Mouse (Mus musculus) kidney, postnatal 0 days (tissue): ENCODE measurements around the gene Rprd1b. TPM values are rescaled to one million over a fixed set of nuclear protein-coding genes. Genes with fewer than 3 reads are reported as not detected.

Source experiments
- ATAC-seq: fragments of 200-750 bp; cut with Nextera tagmentation; replicated peaks from 2 replicates; pipeline ENCODE4 v1.8.0; 2017; ENCODE audit warnings: low read depth, moderate number of reproducible peaks, moderate TSS enrichment, moderate library complexity; ENCODE audit not compliant: low FRiP score
- DNase-seq: peaks from one replicate; pipeline ENCODE4 v3.0.0-alpha.2; 2016; ENCODE audit warnings: low spot score
- H3K27ac ChIP-seq: fragments of 300-500 bp; sonication (generic); 2 replicates; pipeline ENCODE4 v1.5.1; 2014; ENCODE audit warnings: mild to moderate bottlenecking
- H3K27me3 ChIP-seq: fragments of 300-500 bp; sonication (generic); 2 replicates; pipeline ENCODE4 v1.6.1; 2014; ENCODE audit warnings: low read length, mixed read lengths; ENCODE audit not compliant: insufficient read depth
- H3K36me3 ChIP-seq: fragments of 300-500 bp; sonication (generic); 2 replicates; pipeline ENCODE4 v1.6.1; 2014; ENCODE audit warnings: low read length, mixed read lengths; ENCODE audit not compliant: insufficient read depth
- H3K4me1 ChIP-seq: fragments of 300-500 bp; sonication (generic); replicated peaks from 2 replicates; pipeline ENCODE4 v1.6.1; 2014; ENCODE audit warnings: antibody characterized with exemption, low read length, mixed read lengths; ENCODE audit not compliant: insufficient read depth
- H3K4me2 ChIP-seq: fragments of 300-500 bp; sonication (generic); 2 replicates; pipeline ENCODE4 v1.6.1; 2014; ENCODE audit warnings: mild to moderate bottlenecking, low read length, moderate library complexity, mixed read lengths
- H3K4me3 ChIP-seq: fragments of 300-500 bp; sonication (generic); replicated peaks from 2 replicates; pipeline ENCODE4 v1.5.1; 2014; ENCODE audit warnings: low read depth, low read length
- H3K9ac ChIP-seq: fragments of 300-500 bp; sonication (generic); 2 replicates; pipeline ENCODE4 v1.6.1; 2014; ENCODE audit warnings: low read depth, low read length
- H3K9me3 ChIP-seq: fragments of 300-500 bp; sonication (generic); replicated peaks from 2 replicates; pipeline ENCODE4 v1.6.1; 2016; ENCODE audit warnings: low read length, inconsistent platforms, mixed read lengths
- CTCF ChIP-seq: IDR thresholded peaks from 2 replicates; pipeline ENCODE4 v1.5.1; 2016; ENCODE audit warnings: antibody characterized with exemption, low read depth, mild to moderate bottlenecking, moderate library complexity
- WGBS: fragments of 180-500 bp; shearing (Covaris S2); extraction: QIAGEN DNeasy Blood & Tissue Kit; methylation state at CpG from one replicate; pipeline ENCODE4 v1.1.7; 2014; 5-methylcytosine and 5-hydroxymethylcytosine counted together
- polyA plus RNA-seq: library from polyadenylated mRNA; unstranded; fragments of >200 nt; fragmentation: Nextera tagmentation; extraction: Ambion mirVana; gene quantifications from 2 replicates; pipeline ENCODE4 v1.2.1, GENCODE M21; 2015

The Rprd1b gene
- polyA plus RNA-seq, 1 experiment from 2014 or later, result 29.6 TPM

DNA sequence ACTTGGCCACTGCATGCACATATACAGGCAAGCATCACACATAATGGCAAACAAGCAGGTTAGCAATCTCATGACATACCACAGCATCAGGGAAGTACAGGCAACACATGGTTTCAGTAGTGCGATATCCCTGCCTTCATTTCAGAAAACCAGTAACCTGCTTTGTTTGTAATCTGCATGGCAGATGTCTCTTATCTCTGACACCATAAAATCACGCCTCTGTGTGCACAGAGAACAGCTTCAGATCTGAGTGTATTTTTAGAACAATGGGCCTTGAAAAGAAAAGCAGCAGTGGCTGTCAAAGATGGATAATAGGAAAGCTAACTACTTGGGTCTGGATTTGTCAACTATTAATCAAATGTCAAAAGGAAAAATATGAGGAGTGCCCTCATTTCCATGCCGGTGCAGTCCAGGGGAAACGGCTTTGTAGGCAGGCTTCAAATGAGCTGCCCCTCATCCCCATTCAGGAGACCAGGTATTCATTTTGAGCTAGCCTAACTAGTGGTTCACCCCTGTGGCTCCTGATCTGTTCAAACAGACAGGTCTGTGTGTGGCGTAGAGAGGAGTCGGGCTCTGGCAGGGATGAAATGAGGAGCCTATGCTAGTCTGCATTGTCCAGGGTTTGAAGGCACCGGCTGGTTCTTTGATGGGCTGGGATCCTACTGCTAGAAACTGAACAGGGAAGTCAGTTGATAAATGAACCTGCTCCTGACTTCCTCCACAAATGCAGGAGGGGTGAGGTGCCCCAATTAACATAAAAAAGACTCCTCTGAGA lies 39.7 kb upstream of the Rprd1b start:
- DNase-seq, result no peak
- Histone ChIP-seq H3K4me3 (no peak overlapping the region), H3K36me3 (peaks cover 15% of the 10 kb centered on the region; the same call in 1 of the 2 replicates), H3K27me3 (no peaks in the 10 kb centered on the region), H3K4me1 (0 out of 2 replicates have a peak, but pooled peaks cover 5% of the 10 kb centered on the region), H3K9me3 (no peaks in the 10 kb centered on the region), H3K27ac (no peak overlapping the region), H3K4me2 (no peak overlapping the region), H3K9ac (no peak overlapping the region)
- ATAC-seq, result no peak
- 65% methylated on average over 7 of the region's 7 CpGs for WGBS
- no peak for TF ChIP-seq CTCF

DNA sequence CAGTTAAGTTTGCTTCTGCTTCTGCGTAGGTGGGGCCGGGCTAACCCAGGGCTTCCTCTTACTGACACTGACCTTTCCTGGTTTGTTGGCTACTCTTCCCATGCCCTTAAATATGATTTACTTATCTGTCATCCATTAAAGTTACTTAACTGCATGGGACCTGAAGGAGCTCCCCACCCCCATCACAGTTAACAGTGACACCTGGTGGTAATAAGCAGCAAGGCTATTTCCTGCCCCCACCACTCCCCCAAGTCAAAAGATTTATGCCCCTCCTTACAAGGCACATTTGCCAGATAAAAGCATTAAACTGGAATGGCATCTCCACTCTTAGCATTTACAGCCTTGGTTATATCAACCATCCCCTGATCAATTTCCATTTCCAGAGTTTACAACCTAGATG lies 38.4 kb upstream of the Rprd1b start:
- no peak overlapping the region for H3K9ac ChIP-seq
- DNase-seq (peak; percentile 68), ATAC-seq (no peak)
- no peak overlapping the region for H3K4me3 ChIP-seq
- H3K4me1 ChIP-seq, result 0 out of 2 replicates have a peak, but pooled peaks cover 5% of the 10 kb centered on the region
- peaks cover 16% of the 10 kb centered on the region; the same call in 1 of the 2 replicates for H3K36me3 ChIP-seq
- peak; percentile 73 for TF ChIP-seq CTCF
- H3K4me2 ChIP-seq, result no peak overlapping the region
- no peak overlapping the region for H3K27ac ChIP-seq
- H3K27me3 ChIP-seq, result no peaks in the 10 kb centered on the region
- no peaks in the 10 kb centered on the region for H3K9me3 ChIP-seq
- WGBS, result 58% methylated on average over 2 of the region's 2 CpGs

DNA sequence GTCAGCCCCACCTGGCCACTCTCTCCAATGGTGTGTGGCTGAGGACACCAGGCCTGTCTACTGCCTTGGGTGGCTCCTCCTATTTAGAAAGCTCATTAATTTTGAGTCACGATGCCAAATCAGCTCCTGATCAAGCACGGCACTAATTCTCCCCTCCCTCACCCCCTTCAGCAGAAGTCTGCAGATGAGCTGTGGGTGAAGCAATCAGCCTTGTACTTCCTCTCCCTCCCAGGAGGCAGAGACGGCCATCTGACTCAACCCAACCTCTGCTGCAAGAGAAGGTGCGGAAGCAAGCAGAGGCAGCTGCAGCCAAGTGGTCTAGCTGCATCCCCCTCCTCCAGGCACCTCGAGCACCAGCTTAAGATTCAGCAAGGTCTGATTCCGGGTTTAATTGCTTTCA lies 37.3 kb upstream of the Rprd1b start:
- H3K4me1 ChIP-seq, result 0 out of 2 replicates have a peak, but pooled peaks cover 5% of the 10 kb centered on the region
- ATAC-seq (no peak), DNase-seq (no peak)
- no peak overlapping the region for H3K27ac ChIP-seq
- no peaks in the 10 kb centered on the region for H3K9me3 ChIP-seq
- no peak overlapping the region for H3K4me2 ChIP-seq
- H3K36me3 ChIP-seq, result peaks cover 25% of the 10 kb centered on the region
- H3K9ac ChIP-seq, result no peak overlapping the region
- no peak for TF ChIP-seq CTCF
- H3K27me3 ChIP-seq, result no peaks in the 10 kb centered on the region
- WGBS, result 45% methylated on average over 6 of the region's 6 CpGs
- H3K4me3 ChIP-seq, result no peak overlapping the region

DNA sequence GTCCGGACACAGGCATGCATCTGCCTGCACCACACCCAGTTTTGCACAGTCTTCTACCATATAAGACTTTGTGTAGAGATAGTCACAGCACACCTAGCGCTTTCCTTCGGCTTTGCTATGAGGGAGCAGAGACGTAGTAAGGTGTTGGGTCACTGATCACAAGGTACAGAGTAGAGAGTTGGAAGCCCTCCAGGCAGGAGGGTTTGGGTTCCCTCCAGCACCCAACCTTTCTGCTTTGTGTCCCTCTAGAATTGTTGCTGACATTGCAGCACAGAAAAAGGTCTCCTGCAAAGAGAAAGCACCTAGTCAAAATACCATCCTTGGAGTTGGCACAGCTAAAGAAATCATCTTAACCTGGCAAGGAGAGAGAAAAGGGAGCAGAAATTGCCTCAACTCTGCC lies 35.8 kb upstream of the Rprd1b start:
- Histone ChIP-seq H3K27me3 (no peaks in the 10 kb centered on the region), H3K4me3 (no peak overlapping the region), H3K9me3 (no peaks in the 10 kb centered on the region), H3K27ac (no peak overlapping the region), H3K9ac (no peak overlapping the region), H3K36me3 (peaks cover 30% of the 10 kb centered on the region), H3K4me1 (0 out of 2 replicates have a peak, but pooled peaks cover 5% of the 10 kb centered on the region), H3K4me2 (no peak overlapping the region)
- 76% methylated on average over 4 of the region's 4 CpGs for WGBS
- no peak for TF ChIP-seq CTCF
- no peak for ATAC-seq
- DNase-seq, result no peak

DNA sequence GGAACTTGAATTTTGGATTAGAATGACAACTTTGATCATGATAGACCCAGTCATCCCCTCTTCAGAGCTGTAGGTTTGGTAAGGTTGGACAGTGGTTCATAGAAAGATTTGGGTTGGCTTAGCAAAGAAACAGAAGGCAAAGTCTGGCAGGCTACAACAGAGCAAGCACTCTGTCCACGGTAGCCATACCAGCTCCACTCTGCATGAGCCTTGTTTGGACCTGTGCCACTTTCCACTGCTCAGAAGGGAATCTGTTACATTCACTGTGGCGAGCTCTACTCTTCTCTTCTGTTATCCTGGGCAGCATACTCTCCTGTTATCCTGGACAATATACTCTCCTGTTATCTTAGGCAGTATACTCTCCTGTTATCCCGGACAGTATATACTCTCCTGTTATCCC lies 29.5 kb upstream of the Rprd1b start:
- no peaks in the 10 kb centered on the region for H3K27me3 ChIP-seq
- ATAC-seq (no peak), DNase-seq (no peak)
- H3K4me3 ChIP-seq, result no peak overlapping the region
- no peak overlapping the region for H3K4me2 ChIP-seq
- no peak overlapping the region for H3K9ac ChIP-seq
- no peaks in the 10 kb centered on the region for H3K9me3 ChIP-seq
- no peaks in the 10 kb centered on the region for H3K4me1 ChIP-seq
- TF ChIP-seq CTCF, result no peak
- H3K36me3 ChIP-seq, result peaks cover 15% of the 10 kb centered on the region
- WGBS, result 72% methylated on average over 3 of the region's 3 CpGs
- no peak overlapping the region for H3K27ac ChIP-seq

DNA sequence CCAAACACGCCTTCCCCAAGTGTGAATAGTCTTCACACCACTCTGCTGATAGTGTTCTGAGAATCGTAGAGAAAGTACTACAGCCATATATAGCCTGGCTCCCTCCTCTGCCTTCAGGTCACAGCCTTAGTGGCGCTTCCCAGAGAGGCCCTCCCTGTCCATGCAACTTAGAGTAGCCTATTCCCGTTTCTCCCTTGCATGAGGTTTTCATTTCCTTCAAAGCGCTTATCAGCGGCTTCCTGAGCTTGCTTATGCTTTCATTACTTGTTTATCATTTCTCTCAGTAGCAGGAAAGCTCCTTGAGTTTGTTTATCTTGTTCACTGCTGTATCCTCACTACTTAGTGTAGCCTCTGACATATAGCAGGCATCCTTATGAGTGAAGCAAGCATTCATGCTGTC lies 23.7 kb upstream of the Rprd1b start:
- no peak overlapping the region for H3K27ac ChIP-seq
- H3K4me2 ChIP-seq, result no peak overlapping the region
- H3K9me3 ChIP-seq, result no peaks in the 10 kb centered on the region
- H3K9ac ChIP-seq, result no peak overlapping the region
- no peaks in the 10 kb centered on the region for H3K4me1 ChIP-seq
- WGBS, result 73% methylated on average over 6 of the region's 6 CpGs
- ATAC-seq, result no peak
- no peaks in the 10 kb centered on the region for H3K27me3 ChIP-seq
- 0 out of 2 replicates have a peak, but pooled peaks cover 12% of the 10 kb centered on the region for H3K36me3 ChIP-seq
- H3K4me3 ChIP-seq, result no peak overlapping the region
- DNase-seq, result no peak
- TF ChIP-seq CTCF, result no peak

DNA sequence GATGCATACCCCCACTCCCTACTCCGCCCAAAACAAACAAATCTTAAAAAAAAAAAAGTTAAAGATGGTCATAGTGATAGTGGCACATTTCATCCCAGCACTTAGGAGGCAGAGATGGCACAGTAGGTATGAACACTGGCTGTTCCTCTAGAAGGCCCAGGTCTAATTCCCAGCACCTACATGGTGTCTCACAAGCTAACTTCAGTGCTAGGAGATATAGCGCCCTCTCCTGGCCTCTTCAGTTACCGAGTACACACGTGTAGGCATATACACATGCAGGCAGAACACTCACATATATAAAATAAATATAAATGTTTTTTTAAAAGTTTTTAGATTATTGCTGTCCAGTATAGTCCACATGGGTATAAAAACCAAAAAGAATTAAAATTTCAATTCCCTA lies 22.7 kb upstream of the Rprd1b start:
- no peak overlapping the region for H3K9ac ChIP-seq
- H3K9me3 ChIP-seq, result no peaks in the 10 kb centered on the region
- no peak overlapping the region for H3K4me2 ChIP-seq
- ATAC-seq, result no peak
- TF ChIP-seq CTCF, result no peak
- H3K27me3 ChIP-seq, result no peaks in the 10 kb centered on the region
- H3K4me3 ChIP-seq, result no peak overlapping the region
- 0 out of 2 replicates have a peak, but pooled peaks cover 12% of the 10 kb centered on the region for H3K36me3 ChIP-seq
- WGBS, result 95% methylated on average over 4 of the region's 4 CpGs
- no peak overlapping the region for H3K27ac ChIP-seq
- DNase-seq, result no peak
- no peaks in the 10 kb centered on the region for H3K4me1 ChIP-seq
